Mouse (Mus musculus) hindbrain, embryonic 13.5 days (tissue): ENCODE data around the gene Mrpl36. TPM values are rescaled to one million over a fixed set of nuclear protein-coding genes. Genes with fewer than 3 reads are reported as not detected.

ENCODE experiments used
- ATAC-seq: fragments of 200-750 bp; cut with Nextera tagmentation; 2 replicates; pipeline ENCODE4 v1.8.0; 2017; ENCODE audit warnings: moderate TSS enrichment; ENCODE audit not compliant: low FRiP score
- H3K27ac ChIP-seq: fragments of 300-500 bp; sonication (generic); 2 replicates; pipeline ENCODE4 v1.5.1; 2015; ENCODE audit warnings: inconsistent platforms, mild to moderate bottlenecking, moderate library complexity
- H3K27me3 ChIP-seq: fragments of 300-500 bp; sonication (generic); 2 replicates; pipeline ENCODE4 v1.6.1; 2015; ENCODE audit warnings: mild to moderate bottlenecking, inconsistent platforms
- H3K36me3 ChIP-seq: fragments of 300-500 bp; sonication (generic); 2 replicates; pipeline ENCODE4 v1.6.1; 2015; ENCODE audit warnings: mild to moderate bottlenecking, inconsistent platforms
- H3K4me1 ChIP-seq: fragments of 300-500 bp; sonication (generic); replicated peaks from 2 replicates; pipeline ENCODE4 v1.6.1; 2015; ENCODE audit warnings: inconsistent platforms
- H3K4me2 ChIP-seq: fragments of 300-500 bp; sonication (generic); 2 replicates; pipeline ENCODE4 v1.6.1; 2015; ENCODE audit warnings: inconsistent platforms, mild to moderate bottlenecking, moderate library complexity
- H3K4me3 ChIP-seq: fragments of 300-500 bp; sonication (generic); 2 replicates; pipeline ENCODE4 v1.5.1; 2015; ENCODE audit warnings: mild to moderate bottlenecking, inconsistent platforms
- H3K9ac ChIP-seq: fragments of 300-500 bp; sonication (generic); 2 replicates; pipeline ENCODE4 v1.6.1; 2015; ENCODE audit warnings: mild to moderate bottlenecking, inconsistent platforms
- H3K9me3 ChIP-seq: fragments of 300-500 bp; sonication (generic); 2 replicates; pipeline ENCODE4 v1.6.1; 2016; ENCODE audit warnings: inconsistent platforms
- WGBS: fragments of 180-500 bp; shearing (Covaris S2); methylation state at CpG from one replicate; pipeline ENCODE4 v1.1.7; 2015; 5-methylcytosine and 5-hydroxymethylcytosine counted together
- polyA plus RNA-seq: library from polyadenylated mRNA; unstranded; fragments of >200 nt; fragmentation: Nextera tagmentation; extraction: Ambion mirVana; gene quantifications from 2 replicates; pipeline ENCODE4 v1.2.1, GENCODE M21; 2015

The Mrpl36 gene
- polyA plus RNA-seq = 86.9 and 96.8 TPM in 2 replicates

DNA sequence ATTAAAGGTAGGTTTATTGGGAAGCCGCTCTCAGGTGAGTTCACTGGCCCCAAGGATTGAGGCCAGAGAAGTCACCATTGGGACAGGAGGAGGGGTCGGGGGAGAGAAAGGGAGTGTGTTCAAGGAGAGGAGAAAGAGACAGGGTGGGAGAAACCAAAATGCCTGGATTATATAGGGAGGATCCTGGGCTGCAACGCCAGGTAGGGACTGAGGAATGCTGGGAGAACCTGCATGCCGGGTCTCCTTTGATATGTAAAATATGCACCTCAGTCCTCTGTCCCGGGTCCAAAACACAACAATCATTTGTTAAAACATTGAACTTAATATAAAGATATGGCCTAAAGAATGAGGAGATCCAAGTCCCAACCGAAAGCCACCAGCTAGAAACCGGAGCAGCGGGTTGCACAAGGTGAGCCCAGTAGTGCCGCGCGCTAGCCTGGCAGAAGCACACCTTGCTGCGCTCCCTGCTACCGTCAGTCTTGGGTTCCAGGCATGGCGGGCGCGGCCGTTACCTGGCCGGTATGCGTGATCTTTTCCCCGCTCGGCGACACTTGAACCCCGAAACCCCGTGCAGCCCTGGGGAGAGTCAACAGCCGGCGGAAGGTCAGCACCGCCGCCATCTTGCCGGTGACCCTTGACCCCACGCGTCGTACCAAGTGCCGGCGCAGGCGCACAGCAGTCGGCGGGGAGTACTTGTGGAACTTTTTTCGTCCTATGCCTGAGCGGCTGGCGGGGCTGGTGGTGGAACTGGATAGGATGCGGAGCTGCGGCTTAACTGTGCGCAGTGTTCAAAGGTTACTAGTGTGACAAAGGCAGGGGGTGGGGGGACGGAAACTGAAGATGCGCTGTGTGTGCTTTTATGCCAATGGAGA lies at the start of gene Mrpl36, which contains the start of gene Ndufs6:
TSS of gene Mrpl36 (plus strand) at position 687 of the 872 bp plus-strand sequence.
TSS of gene Ndufs6 (minus strand) at position 716 of the 872 bp plus-strand sequence.
- Histone ChIP-seq H3K4me3 (peak within 1 kb of the TSS; percentile 72), H3K4me2 (peak within 1 kb of the TSS; percentile 86), H3K9ac (peak within 1 kb of the TSS; percentile 82), H3K36me3 (peaks cover 35% of the 10 kb centered on the region), H3K4me1 (peaks cover 28% of the 10 kb centered on the region), H3K27ac (peak within 1 kb of the TSS; percentile 60; the same call in 1 of the 2 replicates), H3K9me3 (no peaks in the 10 kb centered on the region), H3K27me3 (no peaks in the 10 kb centered on the region)
- WGBS = 1% methylated on average over 44 of the region's 45 CpGs
- peak; percentile 73 for ATAC-seq

DNA sequence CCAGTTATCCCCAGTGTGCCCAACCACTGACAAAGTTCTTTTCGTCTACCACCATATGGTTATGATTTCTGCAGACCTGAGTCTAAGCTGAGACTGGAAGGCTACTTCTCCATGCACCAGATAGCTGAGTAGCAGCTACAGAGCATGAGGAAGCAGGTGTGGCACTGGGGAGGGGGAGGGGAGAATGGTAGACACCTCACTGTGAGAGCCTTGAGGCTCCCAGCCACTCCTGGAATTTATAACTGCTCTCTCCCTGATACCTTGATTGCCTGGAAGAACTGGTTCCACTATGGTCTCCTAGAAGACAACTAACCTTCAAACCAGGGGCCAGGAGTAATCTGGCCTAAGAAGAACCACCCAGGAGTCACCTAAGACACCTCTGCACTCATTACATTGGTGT lies 49.1 kb upstream of the Mrpl36 start:
- Histone ChIP-seq H3K4me2 (no peak overlapping the region), H3K27ac (no peak overlapping the region), H3K9ac (no peak overlapping the region), H3K27me3 (peaks cover 37% of the 10 kb centered on the region), H3K4me1 (no peaks in the 10 kb centered on the region; the same call in 1 of the 2 replicates), H3K9me3 (no peaks in the 10 kb centered on the region), H3K36me3 (no peaks in the 10 kb centered on the region), H3K4me3 (no peak overlapping the region)
- WGBS = 91% methylated on average over 1 of the region's 1 CpGs
- ATAC-seq = no peak

DNA sequence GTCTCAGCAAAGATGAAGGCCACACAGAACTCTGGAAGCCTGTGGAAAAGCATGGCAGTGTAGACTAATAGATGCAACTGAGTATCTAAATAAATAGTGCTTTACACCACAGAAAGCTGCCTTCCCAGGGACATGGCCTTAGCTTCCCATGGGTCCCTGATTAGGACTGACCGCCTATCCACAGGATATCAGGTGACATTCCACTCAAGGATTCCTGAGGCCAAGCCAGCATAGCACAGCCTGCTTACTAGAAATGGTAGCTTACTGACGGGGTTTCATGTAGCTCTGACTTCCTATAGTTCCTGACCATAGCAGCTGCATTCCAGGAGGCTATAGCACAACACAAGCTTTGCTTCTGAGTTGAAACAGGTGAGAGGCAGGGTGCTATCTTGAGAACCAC lies 45.9 kb upstream of the Mrpl36 start:
- H3K9ac ChIP-seq = no peak overlapping the region
- no peaks in the 10 kb centered on the region for H3K9me3 ChIP-seq
- no peaks in the 10 kb centered on the region for H3K4me1 ChIP-seq
- no peaks in the 10 kb centered on the region for H3K36me3 ChIP-seq
- H3K4me3 ChIP-seq = no peak overlapping the region
- no peak overlapping the region for H3K27ac ChIP-seq
- H3K4me2 ChIP-seq = no peak overlapping the region
- ATAC-seq = no peak
- 88% methylated on average over 2 of the region's 2 CpGs for WGBS
- H3K27me3 ChIP-seq = peaks cover 14% of the 10 kb centered on the region

DNA sequence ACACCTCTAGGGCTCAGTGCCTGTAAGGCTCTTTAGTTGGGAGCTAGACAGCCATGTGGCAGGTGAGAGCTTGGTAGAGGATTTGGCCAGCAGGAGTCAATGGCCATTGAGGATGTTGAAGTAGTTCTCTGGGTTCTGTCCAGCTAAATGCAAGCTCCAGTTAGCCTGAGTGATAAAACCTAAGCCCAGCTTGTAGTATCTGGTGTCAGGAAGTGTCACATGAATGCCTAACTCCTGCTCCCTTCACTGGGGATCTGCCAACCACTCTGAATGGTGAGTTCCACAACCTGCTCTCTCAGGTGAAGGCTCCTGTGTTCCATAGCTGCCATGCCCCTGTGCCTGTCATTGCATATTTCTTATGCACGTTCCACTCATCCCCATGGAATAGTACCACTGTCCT lies 44.8 kb upstream of the Mrpl36 start:
- no peak for ATAC-seq
- Histone ChIP-seq H3K9me3 (no peaks in the 10 kb centered on the region), H3K4me1 (no peaks in the 10 kb centered on the region), H3K4me2 (no peak overlapping the region), H3K36me3 (no peaks in the 10 kb centered on the region), H3K9ac (no peak overlapping the region), H3K27me3 (peaks cover 11% of the 10 kb centered on the region; the same call in 1 of the 2 replicates), H3K4me3 (no peak overlapping the region), H3K27ac (no peak overlapping the region)
- 100% methylated on average over 1 of the region's 1 CpGs for WGBS

DNA sequence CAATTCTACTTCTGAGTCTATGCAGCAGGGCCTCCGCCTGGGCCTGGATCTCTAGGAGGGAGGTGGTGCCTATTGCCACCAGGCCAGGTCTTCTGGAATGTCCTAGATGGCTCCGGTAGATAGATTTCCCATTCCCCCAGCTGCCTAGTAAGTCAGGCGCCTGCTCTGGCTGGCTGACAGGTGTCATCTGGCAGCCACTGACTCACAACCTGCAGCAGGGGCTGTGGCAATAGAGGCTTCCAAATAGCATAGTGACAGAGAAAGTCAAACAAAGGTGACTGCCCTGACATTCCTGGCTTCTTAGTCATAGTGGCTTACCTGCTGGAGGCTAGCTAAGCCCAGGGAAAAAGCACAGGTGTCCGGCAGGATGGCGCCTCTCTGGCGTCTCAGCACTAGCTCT lies 38.1 kb upstream of the Mrpl36 start:
- Histone ChIP-seq H3K4me3 (no peak overlapping the region), H3K4me1 (no peaks in the 10 kb centered on the region), H3K27ac (no peak overlapping the region), H3K4me2 (no peak overlapping the region), H3K9ac (no peak overlapping the region), H3K27me3 (peaks cover 12% of the 10 kb centered on the region; the same call in 1 of the 2 replicates), H3K36me3 (no peaks in the 10 kb centered on the region), H3K9me3 (0 out of 2 replicates have a peak, but pooled peaks cover 3% of the 10 kb centered on the region)
- no peak for ATAC-seq
- 93% methylated on average over 6 of the region's 6 CpGs for WGBS

DNA sequence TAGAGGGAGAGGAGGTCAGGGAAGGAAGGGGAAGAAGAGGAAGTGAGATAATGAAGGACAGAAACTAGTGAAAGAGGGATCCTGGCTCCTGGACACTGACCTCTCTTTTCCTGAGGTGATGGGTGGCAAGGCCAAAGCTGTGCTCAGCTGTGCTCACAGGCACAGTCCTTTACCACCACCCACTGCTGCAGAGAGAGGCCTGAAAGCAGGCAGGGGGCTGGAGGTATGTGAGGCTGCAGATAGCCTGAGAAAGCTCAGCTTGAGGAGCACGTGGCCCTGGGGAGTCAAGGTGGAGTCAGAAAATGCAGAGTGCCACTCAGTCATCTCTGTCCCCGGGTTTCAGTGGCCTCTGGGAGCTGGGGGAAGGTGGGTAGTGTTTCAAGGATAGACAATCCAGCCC lies 37.2 kb upstream of the Mrpl36 start:
- H3K9me3 ChIP-seq = 0 out of 2 replicates have a peak, but pooled peaks cover 3% of the 10 kb centered on the region
- no peaks in the 10 kb centered on the region for H3K36me3 ChIP-seq
- no peak overlapping the region for H3K4me2 ChIP-seq

DNA sequence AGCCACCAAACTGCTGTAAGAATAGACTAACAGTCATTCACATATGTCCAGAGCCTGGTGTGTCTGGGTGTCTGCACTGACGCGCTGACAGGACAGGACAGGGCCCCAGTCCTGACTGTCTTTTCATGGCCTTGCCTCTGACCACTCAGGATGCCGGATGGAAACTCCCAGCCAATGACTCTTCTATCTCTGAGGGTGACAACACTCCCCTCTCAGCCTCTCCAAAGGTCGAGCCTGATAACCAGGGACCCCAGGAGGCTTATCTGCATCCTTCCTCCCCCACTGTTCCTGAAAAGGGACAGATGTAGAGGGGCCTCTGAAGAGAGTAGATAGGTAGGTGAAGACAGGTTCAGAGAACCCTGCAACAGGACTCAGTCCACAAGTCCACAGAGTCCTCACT lies 29.6 kb upstream of the Mrpl36 start:
- H3K9ac ChIP-seq = no peak overlapping the region
- no peak for ATAC-seq
- no peak overlapping the region for H3K4me3 ChIP-seq
- H3K27ac ChIP-seq = no peak overlapping the region
- 0 out of 2 replicates have a peak, but pooled peaks cover 8% of the 10 kb centered on the region for H3K27me3 ChIP-seq
- 72% methylated on average over 4 of the region's 4 CpGs for whole genome bisulfite sequencing
- no peaks in the 10 kb centered on the region for H3K36me3 ChIP-seq
- no peaks in the 10 kb centered on the region for H3K4me1 ChIP-seq
- H3K9me3 ChIP-seq = 0 out of 2 replicates have a peak, but pooled peaks cover 3% of the 10 kb centered on the region
- H3K4me2 ChIP-seq = no peak overlapping the region

More for the DNA sequence above, 37.2 kb upstream of the Mrpl36 start:
- peak overlapping the region; percentile 15; the same call in 1 of the 2 replicates for H3K9ac ChIP-seq
- 36% methylated on average over 2 of the region's 2 CpGs for WGBS
- H3K27me3 ChIP-seq = peaks cover 12% of the 10 kb centered on the region; the same call in 1 of the 2 replicates
- no peak for ATAC-seq
- H3K4me3 ChIP-seq = no peak overlapping the region
- H3K4me1 ChIP-seq = no peaks in the 10 kb centered on the region
- no peak overlapping the region for H3K27ac ChIP-seq

DNA sequence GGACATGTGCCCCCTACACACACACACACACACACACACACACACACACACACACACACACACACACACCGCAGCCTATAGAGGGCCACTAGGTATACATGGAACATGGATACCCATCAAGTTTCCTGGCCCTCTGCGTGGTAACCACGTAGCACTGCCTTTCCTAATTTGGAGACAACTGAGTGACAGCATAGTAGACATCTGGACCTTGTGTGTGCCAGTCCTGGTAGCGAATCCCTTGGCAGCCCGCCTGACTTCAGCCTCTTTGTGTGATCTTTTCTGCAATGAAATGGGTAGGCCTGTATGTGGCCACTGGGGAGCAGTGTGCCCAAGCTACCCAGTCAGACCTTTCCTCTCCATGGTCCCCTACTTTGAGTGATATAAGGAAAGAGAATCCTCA lies 29.0 kb upstream of the Mrpl36 start:
- Histone ChIP-seq H3K27me3 (0 out of 2 replicates have a peak, but pooled peaks cover 8% of the 10 kb centered on the region), H3K4me3 (no peak overlapping the region), H3K4me2 (no peak overlapping the region), H3K4me1 (no peaks in the 10 kb centered on the region), H3K36me3 (no peaks in the 10 kb centered on the region), H3K27ac (no peak overlapping the region), H3K9ac (no peak overlapping the region), H3K9me3 (0 out of 2 replicates have a peak, but pooled peaks cover 3% of the 10 kb centered on the region)
- ATAC-seq = no peak
- WGBS = 92% methylated on average over 5 of the region's 5 CpGs

DNA sequence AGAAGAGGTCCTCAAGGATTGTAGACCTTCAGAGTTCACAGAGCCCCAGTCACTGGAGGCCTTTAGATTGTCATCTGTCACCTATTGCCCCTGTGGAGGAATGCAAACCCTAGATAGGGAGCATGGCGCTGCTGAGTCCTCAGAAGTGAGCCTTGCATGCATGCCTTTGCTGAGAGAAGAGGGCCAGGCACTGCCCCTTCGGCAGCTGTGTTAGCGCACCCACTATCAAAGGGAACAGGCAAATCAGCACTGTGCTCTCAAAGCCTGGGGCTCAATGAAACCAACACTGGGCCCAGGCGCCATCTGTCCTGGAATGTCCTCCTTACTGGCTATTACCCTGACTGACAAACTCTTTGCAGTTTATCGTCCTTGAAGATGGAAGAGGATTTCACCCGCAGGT lies 23.6 kb upstream of the Mrpl36 start:
- WGBS = 60% methylated on average over 6 of the region's 6 CpGs
- H3K9ac ChIP-seq = no peak overlapping the region
- H3K9me3 ChIP-seq = no peaks in the 10 kb centered on the region
- no peak overlapping the region for H3K4me3 ChIP-seq
- no peak overlapping the region for H3K4me2 ChIP-seq
- peaks cover 51% of the 10 kb centered on the region for H3K27me3 ChIP-seq
- H3K36me3 ChIP-seq = no peaks in the 10 kb centered on the region
- H3K27ac ChIP-seq = no peak overlapping the region
- peaks cover 16% of the 10 kb centered on the region; the same call in 1 of the 2 replicates for H3K4me1 ChIP-seq
- ATAC-seq = no peak

DNA sequence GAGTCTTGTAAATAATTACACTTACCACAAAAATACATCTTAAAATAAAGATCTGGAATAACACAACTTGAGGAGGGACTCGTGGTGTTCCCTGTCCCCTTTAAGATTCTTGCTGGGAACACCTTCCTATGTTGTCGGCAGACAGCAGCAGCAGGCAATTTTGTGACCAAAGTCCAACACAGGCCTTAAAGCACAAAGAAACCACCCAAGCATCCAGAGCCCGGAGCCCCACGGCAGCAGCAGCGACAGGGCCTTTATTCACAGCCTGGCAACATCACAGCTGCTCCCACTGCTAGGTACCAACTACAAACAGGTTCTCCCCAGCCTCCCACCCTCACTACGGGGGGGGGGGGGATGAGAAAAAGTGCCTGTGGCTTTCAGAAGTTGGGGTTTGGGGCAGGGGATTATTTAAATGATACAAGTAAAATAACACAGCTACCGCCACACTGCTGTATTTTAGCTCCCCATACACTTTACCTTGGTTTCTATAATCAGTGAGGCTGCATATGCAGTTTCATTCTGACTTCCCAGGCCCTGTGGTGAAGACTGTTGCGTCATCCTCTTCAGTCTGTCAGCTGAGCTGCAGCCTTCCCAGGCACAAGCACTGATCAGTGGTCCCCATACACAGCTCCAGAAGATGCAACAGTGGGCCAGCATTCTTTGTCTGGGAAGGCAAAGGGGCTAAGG lies 22.8 kb upstream of the Mrpl36 start:
- Histone ChIP-seq H3K27me3 (peaks cover 49% of the 10 kb centered on the region), H3K27ac (no peak overlapping the region), H3K4me1 (peaks cover 16% of the 10 kb centered on the region; the same call in 1 of the 2 replicates), H3K36me3 (no peaks in the 10 kb centered on the region), H3K4me2 (no peak overlapping the region), H3K9me3 (no peaks in the 10 kb centered on the region), H3K9ac (no peak overlapping the region), H3K4me3 (no peak overlapping the region)
- ATAC-seq = 0 out of 2 replicates have a peak, but pooled peaks have one; percentile 14
- 29% methylated on average over 8 of the region's 8 CpGs for WGBS

DNA sequence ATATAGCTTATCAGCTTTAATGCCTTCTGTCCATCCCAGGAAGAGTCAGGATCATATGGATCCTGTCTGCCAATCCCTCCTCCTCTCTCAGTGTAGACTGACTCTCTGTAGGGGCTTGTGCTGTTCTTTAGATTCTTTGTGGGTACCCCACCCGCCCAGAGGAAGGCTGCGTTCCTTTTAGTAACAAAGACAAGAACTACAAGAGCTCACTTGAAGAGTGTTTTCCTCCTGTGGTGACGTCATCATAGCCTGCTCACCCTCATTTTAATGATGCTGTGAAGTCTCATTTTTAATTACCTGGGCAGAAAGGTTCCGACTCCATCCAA lies 22.3 kb upstream of the Mrpl36 start:
- no peak overlapping the region for H3K4me3 ChIP-seq
- H3K36me3 ChIP-seq = no peaks in the 10 kb centered on the region
- ATAC-seq = no peak
- no peak overlapping the region for H3K27ac ChIP-seq
- H3K27me3 ChIP-seq = peaks cover 51% of the 10 kb centered on the region
- H3K9ac ChIP-seq = no peak overlapping the region
- no peaks in the 10 kb centered on the region for H3K9me3 ChIP-seq
- H3K4me1 ChIP-seq = peaks cover 16% of the 10 kb centered on the region; the same call in 1 of the 2 replicates
- 45% methylated on average over 4 of the region's 4 CpGs for WGBS
- H3K4me2 ChIP-seq = no peak overlapping the region

DNA sequence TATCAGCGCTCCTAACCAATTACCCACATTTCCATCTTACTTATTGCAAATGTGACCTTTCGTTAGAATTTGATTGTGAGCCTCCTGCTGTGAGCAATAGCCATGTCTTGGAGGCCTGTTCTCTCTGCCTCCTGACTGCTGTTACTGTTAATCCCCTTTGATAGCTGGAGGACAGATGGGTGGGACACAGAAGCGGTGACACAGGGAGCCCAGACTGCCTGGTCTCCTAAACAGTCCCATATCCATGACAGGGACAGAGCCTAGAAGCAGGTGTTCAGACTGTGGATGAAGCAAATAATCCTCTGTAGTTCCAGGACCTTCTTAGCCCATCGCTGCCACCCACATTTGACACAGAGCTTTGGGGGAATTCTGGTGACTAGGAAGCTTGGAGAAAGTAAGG lies 21.9 kb upstream of the Mrpl36 start:
- Histone ChIP-seq H3K9me3 (no peaks in the 10 kb centered on the region), H3K4me1 (peaks cover 16% of the 10 kb centered on the region; the same call in 1 of the 2 replicates), H3K4me2 (no peak overlapping the region), H3K9ac (no peak overlapping the region), H3K36me3 (no peaks in the 10 kb centered on the region), H3K27me3 (peaks cover 51% of the 10 kb centered on the region), H3K4me3 (no peak overlapping the region), H3K27ac (no peak overlapping the region)
- ATAC-seq = no peak
- 59% methylated on average over 4 of the region's 4 CpGs for WGBS
